Mouse (Mus musculus): ENCODE data around the gene Glp2r. TPM values are rescaled to one million over a fixed set of nuclear protein-coding genes. Genes with fewer than 3 reads are reported as not detected.

Gene Glp2r
- polyA plus RNA-seq, 1 experiment from 2014 or later = 0.05 TPM

DNA sequence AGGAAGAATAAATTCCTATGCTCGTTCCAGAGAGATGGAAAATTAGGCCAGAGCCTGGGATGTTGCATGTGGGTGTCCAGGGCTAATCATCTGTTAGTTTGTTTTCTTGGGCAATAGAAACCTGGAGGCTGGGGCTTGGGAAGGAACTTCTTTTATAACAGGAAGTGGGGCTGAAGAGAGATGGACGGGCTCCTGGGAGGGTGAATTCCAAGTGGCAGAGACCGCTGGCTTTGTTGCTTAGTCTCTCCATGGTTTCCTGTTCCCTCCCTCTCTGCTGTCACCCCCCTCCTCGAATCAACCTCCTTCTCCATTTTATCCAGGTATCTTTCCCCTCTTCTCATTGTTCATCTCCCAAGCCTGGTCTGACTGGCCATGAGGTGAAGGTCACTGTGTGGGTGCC is 134.8 kb downstream of the Glp2r start:
- H3K4me2 ChIP-seq (ENCODE audit: low read length) = no peak overlapping the region
- no peaks in the 10 kb centered on the region for H3K9me3 ChIP-seq (ENCODE audit: control insufficient read depth, low read length)
- H3K9ac ChIP-seq (replicated peaks; ENCODE audit: low read depth, low read length) = no peak overlapping the region
- 71% methylated on average over 4 of the region's 4 CpGs for WGBS
- no peaks in the 10 kb centered on the region for H3K27me3 ChIP-seq (replicated peaks; ENCODE audit: control insufficient read depth, insufficient read depth, low read length)
- no peaks in the 10 kb centered on the region for H3K36me3 ChIP-seq (ENCODE audit: control insufficient read depth, insufficient read depth)
- no peak for ATAC-seq
- H3K27ac ChIP-seq (ENCODE audit: low read length) = no peak overlapping the region
- peaks cover 4% of the 10 kb centered on the region; the same call in 1 of the 2 replicates for H3K4me1 ChIP-seq (replicated peaks; ENCODE audit: control insufficient read depth, insufficient read depth, low read length)
- no peak overlapping the region for H3K4me3 ChIP-seq (replicated peaks; ENCODE audit: low read length)

GRCm38 (mm10) chr11:67633620-67634229 is 137.2 kb downstream of the Glp2r start:
- Histone ChIP-seq H3K36me3 (ENCODE audit: control insufficient read depth, insufficient read depth) (no peaks in the 10 kb centered on the region), H3K4me3 (replicated peaks; ENCODE audit: low read length) (no peak overlapping the region), H3K4me1 (replicated peaks; ENCODE audit: control insufficient read depth, insufficient read depth, low read length) (peaks cover 4% of the 10 kb centered on the region; the same call in 1 of the 2 replicates), H3K9me3 (ENCODE audit: control insufficient read depth, low read length) (no peaks in the 10 kb centered on the region), H3K27me3 (replicated peaks; ENCODE audit: control insufficient read depth, insufficient read depth, low read length) (no peaks in the 10 kb centered on the region), H3K4me2 (ENCODE audit: low read length) (no peak overlapping the region), H3K9ac (replicated peaks; ENCODE audit: low read depth, low read length) (no peak overlapping the region), H3K27ac (ENCODE audit: low read length) (no peak overlapping the region)
- WGBS = 74% methylated on average over 3 of the region's 3 CpGs
- no peak for ATAC-seq

DNA sequence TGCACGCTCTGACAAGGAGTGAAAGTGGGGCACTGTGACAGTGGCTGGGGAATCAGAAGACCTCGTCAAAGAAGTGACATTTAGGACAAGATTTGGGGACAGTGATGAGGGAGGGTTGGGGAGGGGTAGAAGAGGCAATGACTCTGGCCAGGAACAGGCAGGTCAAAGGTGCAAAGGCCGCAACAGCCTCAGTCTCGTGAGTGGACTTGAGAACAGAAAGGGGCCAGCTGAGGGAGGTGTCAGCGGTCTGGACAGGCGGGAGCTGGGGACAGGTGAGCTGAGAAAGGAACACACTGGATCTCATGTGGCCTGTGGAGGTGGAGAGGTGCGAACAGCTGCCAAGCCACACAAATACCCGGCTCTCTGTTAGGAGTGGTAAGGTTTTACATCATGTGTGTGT is 138.0 kb downstream of the Glp2r start:
- Histone ChIP-seq H3K9me3 (ENCODE audit: control insufficient read depth, low read length) (no peaks in the 10 kb centered on the region), H3K27ac (ENCODE audit: low read length) (no peak overlapping the region), H3K9ac (replicated peaks; ENCODE audit: low read depth, low read length) (no peak overlapping the region), H3K27me3 (replicated peaks; ENCODE audit: control insufficient read depth, insufficient read depth, low read length) (no peaks in the 10 kb centered on the region), H3K4me1 (replicated peaks; ENCODE audit: control insufficient read depth, insufficient read depth, low read length) (no peaks in the 10 kb centered on the region), H3K4me3 (replicated peaks; ENCODE audit: low read length) (no peak overlapping the region), H3K4me2 (ENCODE audit: low read length) (no peak overlapping the region), H3K36me3 (ENCODE audit: control insufficient read depth, insufficient read depth) (no peaks in the 10 kb centered on the region)
- no peak for ATAC-seq
- 84% methylated on average over 8 of the region's 8 CpGs for WGBS

DNA sequence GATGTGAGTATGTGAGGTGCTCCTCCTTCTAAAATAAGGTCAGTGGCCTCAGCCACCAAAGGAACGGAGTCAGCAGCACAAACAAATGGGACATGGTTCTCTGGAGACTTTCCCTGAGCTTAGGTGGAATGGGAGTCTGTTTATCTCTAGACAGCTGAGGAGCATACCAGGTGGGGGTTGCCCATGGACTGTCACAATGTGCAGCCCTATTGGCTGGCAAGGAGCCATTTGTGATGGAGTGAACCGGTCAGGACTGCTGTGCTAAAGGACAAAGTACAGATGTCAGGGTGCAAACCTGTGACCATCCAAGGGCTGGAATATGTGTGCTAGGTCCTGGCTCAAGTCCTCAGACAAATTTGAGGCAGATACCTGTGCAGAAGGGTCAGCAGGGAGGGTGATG is 142.4 kb downstream of the Glp2r start:
- Histone ChIP-seq H3K36me3 (ENCODE audit: control insufficient read depth, insufficient read depth) (no peaks in the 10 kb centered on the region), H3K4me1 (replicated peaks; ENCODE audit: control insufficient read depth, insufficient read depth, low read length) (no peaks in the 10 kb centered on the region), H3K27ac (ENCODE audit: low read length) (no peak overlapping the region), H3K27me3 (replicated peaks; ENCODE audit: control insufficient read depth, insufficient read depth, low read length) (no peaks in the 10 kb centered on the region), H3K4me3 (replicated peaks; ENCODE audit: low read length) (no peak overlapping the region), H3K9me3 (ENCODE audit: control insufficient read depth, low read length) (no peaks in the 10 kb centered on the region), H3K4me2 (ENCODE audit: low read length) (no peak overlapping the region), H3K9ac (replicated peaks; ENCODE audit: low read depth, low read length) (no peak overlapping the region)
- 85% methylated on average over 2 of the region's 2 CpGs for WGBS
- no peak for ATAC-seq

GRCm38 (mm10) chr11:67627179-67627578 is 143.8 kb downstream of the Glp2r start:
- 86% methylated on average over 7 of the region's 7 CpGs for WGBS
- H3K9ac ChIP-seq (replicated peaks; ENCODE audit: low read depth, low read length) = no peak overlapping the region
- no peaks in the 10 kb centered on the region for H3K9me3 ChIP-seq (ENCODE audit: control insufficient read depth, low read length)
- H3K4me1 ChIP-seq (replicated peaks; ENCODE audit: control insufficient read depth, insufficient read depth, low read length) = no peaks in the 10 kb centered on the region
- H3K4me3 ChIP-seq (replicated peaks; ENCODE audit: low read length) = no peak overlapping the region
- no peak overlapping the region for H3K27ac ChIP-seq (ENCODE audit: low read length)
- no peaks in the 10 kb centered on the region for H3K36me3 ChIP-seq (ENCODE audit: control insufficient read depth, insufficient read depth)
- H3K4me2 ChIP-seq (ENCODE audit: low read length) = no peak overlapping the region
- ATAC-seq = no peak
- H3K27me3 ChIP-seq (replicated peaks; ENCODE audit: control insufficient read depth, insufficient read depth, low read length) = no peaks in the 10 kb centered on the region

- Histone ChIP-seq H3K36me3 (ENCODE audit: control insufficient read depth, insufficient read depth) (no peaks in the 10 kb centered on the region), H3K27ac (ENCODE audit: low read length) (no peak overlapping the region), H3K9me3 (ENCODE audit: control insufficient read depth, low read length) (no peaks in the 10 kb centered on the region), H3K4me3 (replicated peaks; ENCODE audit: low read length) (no peak overlapping the region), H3K4me1 (replicated peaks; ENCODE audit: control insufficient read depth, insufficient read depth, low read length) (no peaks in the 10 kb centered on the region), H3K4me2 (ENCODE audit: low read length) (no peak overlapping the region), H3K27me3 (replicated peaks; ENCODE audit: control insufficient read depth, insufficient read depth, low read length) (no peaks in the 10 kb centered on the region), H3K9ac (replicated peaks; ENCODE audit: low read depth, low read length) (no peak overlapping the region)
- WGBS = 79% methylated on average over 7 of the region's 7 CpGs
- no peak for ATAC-seq
Measured at GRCm38 (mm10) chr11:67622340-67622739, 148.6 kb downstream of the Glp2r start.

GRCm38 (mm10) chr11:67616557-67617239 is 154.3 kb downstream of the Glp2r start:
- no peak for ATAC-seq

GRCm38 (mm10) chr11:67612158-67612839 is 158.7 kb downstream of the Glp2r start:
- Histone ChIP-seq H3K27me3 (replicated peaks; ENCODE audit: control insufficient read depth, insufficient read depth, low read length) (no peaks in the 10 kb centered on the region), H3K36me3 (ENCODE audit: control insufficient read depth, insufficient read depth) (no peaks in the 10 kb centered on the region), H3K9me3 (ENCODE audit: control insufficient read depth, low read length) (no peaks in the 10 kb centered on the region), H3K4me1 (replicated peaks; ENCODE audit: control insufficient read depth, insufficient read depth, low read length) (peaks cover 20% of the 10 kb centered on the region), H3K27ac (ENCODE audit: low read length) (peak overlapping the region; percentile 39), H3K4me2 (ENCODE audit: low read length) (no peak overlapping the region), H3K4me3 (replicated peaks; ENCODE audit: low read length) (no peak overlapping the region), H3K9ac (replicated peaks; ENCODE audit: low read depth, low read length) (no peak overlapping the region)
- WGBS = 48% methylated on average over 9 of the region's 9 CpGs
- peak; percentile 47 for ATAC-seq

More at GRCm38 (mm10) chr11:67616557-67617239, 154.3 kb downstream of the Glp2r start:
- Histone ChIP-seq H3K4me3 (replicated peaks; ENCODE audit: low read length) (no peak overlapping the region), H3K27ac (ENCODE audit: low read length) (no peak overlapping the region), H3K4me1 (replicated peaks; ENCODE audit: control insufficient read depth, insufficient read depth, low read length) (peaks cover 11% of the 10 kb centered on the region), H3K27me3 (replicated peaks; ENCODE audit: control insufficient read depth, insufficient read depth, low read length) (no peaks in the 10 kb centered on the region), H3K9me3 (ENCODE audit: control insufficient read depth, low read length) (no peaks in the 10 kb centered on the region), H3K9ac (replicated peaks; ENCODE audit: low read depth, low read length) (no peak overlapping the region), H3K36me3 (ENCODE audit: control insufficient read depth, insufficient read depth) (no peaks in the 10 kb centered on the region), H3K4me2 (ENCODE audit: low read length) (no peak overlapping the region)
- 77% methylated on average over 13 of the region's 13 CpGs for WGBS
